Mouse (Mus musculus) heart, adult 2 months (tissue): Measurements from ENCODE around the gene Pkp3. TPM values are rescaled to one million over a fixed set of nuclear protein-coding genes. Genes with fewer than 3 reads are reported as not detected.

Source experiments
- DNase-seq, 2 experiments: peaks; one replicate each; pipeline ENCODE4 v3.0.0; 2021
- H3K27ac ChIP-seq: fragments of 200-600 bp; 2 replicates; pipeline ENCODE4 v1.8.1; 2022
- H3K27me3 ChIP-seq: fragments of 200-500 bp; 2 replicates; pipeline ENCODE4 v1.6.1; 2012; ENCODE audit warnings: mild to moderate bottlenecking, low read length, inconsistent platforms, mixed read lengths; ENCODE audit not compliant: control insufficient read depth, insufficient read depth
- H3K36me3 ChIP-seq: fragments of 200-500 bp; 2 replicates; pipeline ENCODE4 v1.6.1; 2012; ENCODE audit warnings: low read length, inconsistent platforms; ENCODE audit not compliant: control insufficient read depth, insufficient read depth
- H3K4me1 ChIP-seq: fragments of 200-500 bp; 2 replicates; pipeline ENCODE4 v1.6.1; 2011; ENCODE audit warnings: low read length; ENCODE audit not compliant: control insufficient read depth, insufficient read depth
- H3K4me3 ChIP-seq: fragments of 200-600 bp; 2 replicates; pipeline ENCODE4 v1.8.1; 2022
- H3K79me2 ChIP-seq: fragments of 200-500 bp; replicated peaks from 2 replicates; pipeline ENCODE4 v1.6.1; 2012; ENCODE audit warnings: mild to moderate bottlenecking, inconsistent platforms, low read length, moderate library complexity, mixed read lengths; ENCODE audit not compliant: control insufficient read depth, insufficient read depth
- H3K9ac ChIP-seq: fragments of 200-500 bp; 2 replicates; pipeline ENCODE4 v1.6.1; 2012; ENCODE audit warnings: low read depth, mild to moderate bottlenecking, control low read depth, inconsistent platforms, low read length, mixed read lengths
- CTCF ChIP-seq: fragments of 200-600 bp; IDR thresholded peaks from 2 replicates; pipeline ENCODE4 v1.8.1; 2022; ENCODE audit warnings: antibody characterized with exemption, mild to moderate bottlenecking, moderate library complexity
- EP300 ChIP-seq: fragments of 200-500 bp; IDR thresholded peaks from 2 replicates; pipeline ENCODE4 v1.6.1; 2011; ENCODE audit warnings: low read depth, low read length, control low read depth; ENCODE audit not compliant: insufficient read depth
- POLR2A ChIP-seq: fragments of 200-500 bp; IDR thresholded peaks from 2 replicates; pipeline ENCODE4 v1.6.1; 2011; ENCODE audit warnings: mild to moderate bottlenecking, low read depth, low read length, control low read depth; ENCODE audit not compliant: insufficient read depth
- WGBS: fragments of 180-500 bp; shearing (Covaris S2); methylation state at CpG from one replicate; pipeline ENCODE4 v1.1.7; 2018; 5-methylcytosine and 5-hydroxymethylcytosine counted together
- intact Hi-C: fragments of 180-260 bp; cut with DNase I; formaldehyde crosslinking; loops from one replicate; pipeline ENCODE4 v1.15.1; 2025
- polyA plus RNA-seq: library from polyadenylated mRNA; depleted of rRNA; stranded (reverse); fragments of >200 nt; gene quantifications from 2 replicates; pipeline ENCODE4 v1.2.3, GENCODE M21; 2012
- total RNA-seq, 2 experiments: library from RNA; stranded (reverse); gene quantifications; 2 replicates each; pipeline ENCODE4 v1.2.3; 2021

Pkp3 gene
- total and polyA plus RNA-seq, 3 experiments, result 0.20 to 1.6 (median 0.21) TPM

- no peak for DNase-seq
- Histone ChIP-seq H3K27ac (no peak overlapping the region), H3K4me3 (no peak overlapping the region), H3K9ac (no peak overlapping the region), H3K36me3 (no peaks in the 10 kb centered on the region), H3K27me3 (no peaks in the 10 kb centered on the region), H3K4me1 (peaks cover 3% of the 10 kb centered on the region), H3K79me2 (no peaks in the 10 kb centered on the region)
- TF ChIP-seq EP300 (no peak), CTCF (no peak), POLR2A (no peak)
- WGBS, result 80% methylated on average over 2 of the region's 2 CpGs
- intact Hi-C loops, result no loop called here
These were observed 25.6 kb upstream of the Pkp3 start for GRCm38 (mm10) chr7:141052421-141052820.

- Histone ChIP-seq H3K9ac (no peak overlapping the region), H3K27ac (no peak overlapping the region), H3K4me1 (no peaks in the 10 kb centered on the region; the same call in 1 of the 2 replicates), H3K27me3 (peaks cover 2% of the 10 kb centered on the region; the same call in 1 of the 2 replicates), H3K36me3 (no peaks in the 10 kb centered on the region), H3K4me3 (no peak overlapping the region), H3K79me2 (no peaks in the 10 kb centered on the region)
- TF ChIP-seq CTCF, result no peak
- no peak for TF ChIP-seq POLR2A
- TF ChIP-seq EP300, result no peak
- WGBS, result 66% methylated on average over 4 of the region's 4 CpGs
- intact Hi-C loops, result no loop called here
- DNase-seq, result no peak
These were observed 22.2 kb upstream of the Pkp3 start for GRCm38 (mm10) chr7:141055785-141056184.

DNA sequence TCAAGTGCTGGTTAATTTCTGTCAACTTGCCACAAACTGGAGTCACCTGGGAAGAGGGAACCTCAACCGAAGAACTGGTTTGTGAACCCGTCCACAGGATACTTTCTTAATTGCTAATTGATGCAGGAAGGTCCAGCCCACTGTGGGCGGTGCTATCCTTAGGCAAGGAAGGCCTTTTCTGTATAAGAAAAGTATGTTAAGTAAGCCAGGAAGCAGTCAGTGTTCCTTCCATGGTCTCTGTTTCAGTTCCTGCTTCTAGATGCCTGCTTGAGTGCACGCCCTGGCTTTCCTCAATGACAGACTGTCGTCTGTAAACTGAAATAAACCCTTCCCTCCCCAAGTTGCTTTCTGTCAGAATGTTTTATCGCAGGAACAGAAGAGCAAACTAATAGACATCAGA is 21.0 kb upstream of the Pkp3 start:
- Histone ChIP-seq H3K79me2 (no peaks in the 10 kb centered on the region), H3K4me1 (no peaks in the 10 kb centered on the region; the same call in 1 of the 2 replicates), H3K27me3 (peaks cover 5% of the 10 kb centered on the region; the same call in 1 of the 2 replicates), H3K36me3 (no peaks in the 10 kb centered on the region), H3K4me3 (no peak overlapping the region), H3K27ac (no peak overlapping the region), H3K9ac (no peak overlapping the region)
- DNase-seq, result no peak
- TF ChIP-seq CTCF, result no peak
- no peak for TF ChIP-seq EP300
- TF ChIP-seq POLR2A, result no peak
- whole genome bisulfite sequencing, result 73% methylated on average over 6 of the region's 6 CpGs
- intact Hi-C loops, result no loop called here

DNA sequence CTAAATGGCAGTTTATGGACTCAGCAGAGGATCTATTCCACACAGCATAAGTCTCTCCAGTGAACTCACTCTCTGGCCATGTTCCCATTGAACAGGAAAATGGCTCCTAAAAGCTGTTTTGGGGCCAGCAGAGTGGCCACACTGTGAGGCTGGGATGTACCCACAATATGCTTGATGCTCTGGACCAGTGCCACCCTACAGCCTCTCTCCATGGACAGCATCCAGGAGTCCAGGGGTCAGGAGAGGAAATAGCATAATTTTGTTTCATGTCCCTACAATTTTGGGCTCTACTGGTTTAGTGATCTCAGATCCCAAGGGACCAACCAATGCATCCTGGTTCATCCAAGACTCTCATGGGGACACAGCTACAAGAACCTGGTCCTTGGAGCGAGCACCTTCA is 20.5 kb upstream of the Pkp3 start:
- Histone ChIP-seq H3K9ac (no peak overlapping the region), H3K4me1 (no peaks in the 10 kb centered on the region; the same call in 1 of the 2 replicates), H3K27me3 (peaks cover 5% of the 10 kb centered on the region; the same call in 1 of the 2 replicates), H3K79me2 (no peaks in the 10 kb centered on the region), H3K4me3 (no peak overlapping the region), H3K27ac (no peak overlapping the region), H3K36me3 (no peaks in the 10 kb centered on the region)
- no peak for TF ChIP-seq CTCF
- TF ChIP-seq EP300, result no peak
- TF ChIP-seq POLR2A, result no peak
- intact Hi-C loops, result no loop called here
- no peak for DNase-seq
- WGBS, result 87% methylated on average over 1 of the region's 1 CpGs

DNA sequence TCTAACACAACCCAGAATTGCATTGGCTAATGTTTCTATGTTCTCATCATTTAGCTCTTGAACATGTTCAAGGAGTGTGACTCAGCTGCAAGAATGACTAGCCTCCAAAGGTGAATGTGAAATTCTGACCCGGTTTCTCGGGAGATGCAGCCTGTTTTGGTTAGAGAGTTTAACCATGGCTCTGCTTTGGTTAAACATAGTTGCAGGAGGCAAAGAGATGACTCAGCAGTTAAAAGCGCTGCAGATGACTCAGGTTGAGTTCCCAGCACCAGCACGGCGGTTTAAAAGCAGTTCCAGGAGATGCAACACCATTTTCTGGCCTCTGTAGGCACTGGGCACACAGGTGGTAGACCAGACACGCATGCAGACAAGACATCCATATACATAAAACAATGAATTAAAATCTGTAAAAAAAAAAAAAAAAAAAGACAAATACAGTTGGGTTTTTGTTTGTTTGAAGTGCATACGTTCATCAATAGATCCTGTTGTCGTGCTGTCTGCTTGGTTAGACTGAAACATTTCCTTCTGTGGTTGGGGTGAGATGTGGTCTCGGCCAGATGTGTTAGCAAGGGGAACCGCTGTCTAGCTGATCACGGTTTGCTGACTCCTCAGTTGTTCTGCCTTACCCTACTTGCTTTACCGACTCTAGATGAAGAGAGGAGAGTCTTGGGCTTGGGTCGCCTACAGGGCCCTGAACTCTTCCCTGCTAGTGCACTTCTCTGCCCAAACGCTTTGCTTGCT is 19.2 kb upstream of the Pkp3 start:
- Histone ChIP-seq H3K9ac (no peak overlapping the region), H3K79me2 (no peaks in the 10 kb centered on the region), H3K27ac (no peak overlapping the region), H3K27me3 (peaks cover 5% of the 10 kb centered on the region; the same call in 1 of the 2 replicates), H3K4me1 (no peaks in the 10 kb centered on the region; the same call in 1 of the 2 replicates), H3K36me3 (no peaks in the 10 kb centered on the region), H3K4me3 (no peak overlapping the region)
- DNase-seq, result no peak
- TF ChIP-seq EP300 (no peak), POLR2A (no peak), CTCF (no peak)
- WGBS, result 85% methylated on average over 14 of the region's 14 CpGs
- intact Hi-C loops, result no loop called here

GRCm38 (mm10) chr7:141059929-141060328 is 18.1 kb upstream of the Pkp3 start:
- no peak for DNase-seq
- intact Hi-C loops, result no loop called here
- H3K27ac ChIP-seq, result no peak overlapping the region
- H3K4me3 ChIP-seq, result no peak overlapping the region
- H3K4me1 ChIP-seq, result no peaks in the 10 kb centered on the region; the same call in 1 of the 2 replicates
- WGBS, result 53% methylated on average over 2 of the region's 2 CpGs
- peaks cover 5% of the 10 kb centered on the region; the same call in 1 of the 2 replicates for H3K27me3 ChIP-seq
- no peaks in the 10 kb centered on the region for H3K36me3 ChIP-seq
- TF ChIP-seq EP300 (no peak), POLR2A (no peak), CTCF (no peak)
- H3K9ac ChIP-seq, result no peak overlapping the region
- no peaks in the 10 kb centered on the region for H3K79me2 ChIP-seq
